Mouse (Mus musculus) limb, embryonic 11.5 days (tissue): Measurements from ENCODE around the gene Arfgap2. TPM values are rescaled to one million over a fixed set of nuclear protein-coding genes. Genes with fewer than 3 reads are reported as not detected.

Experiments
- ATAC-seq: fragments of 200-750 bp; cut with Nextera tagmentation; 2 replicates; pipeline ENCODE4 v1.8.0; 2017; ENCODE audit warnings: low read depth; ENCODE audit not compliant: insufficient number of reproducible peaks, low FRiP score, low TSS enrichment
- DNase-seq: peaks from one replicate; pipeline ENCODE4 v3.0.0-alpha.2; 2015; ENCODE audit warnings: low spot score
- H3K27ac ChIP-seq: fragments of 300-500 bp; sonication (generic); replicated peaks from 2 replicates; pipeline ENCODE4 v1.5.1; 2014; ENCODE audit warnings: low read depth, mild to moderate bottlenecking, low read length
- H3K27me3 ChIP-seq: fragments of 300-500 bp; sonication (generic); 2 replicates; pipeline ENCODE4 v1.6.1; 2014; ENCODE audit warnings: mild to moderate bottlenecking, low read length, mixed read lengths; ENCODE audit not compliant: control insufficient read depth, insufficient read depth
- H3K36me3 ChIP-seq: fragments of 300-500 bp; sonication (generic); 2 replicates; pipeline ENCODE4 v1.6.1; 2014; ENCODE audit warnings: mild to moderate bottlenecking, low read length, moderate library complexity, mixed read lengths; ENCODE audit not compliant: control insufficient read depth, insufficient read depth
- H3K4me1 ChIP-seq: fragments of 300-500 bp; sonication (generic); 2 replicates; pipeline ENCODE4 v1.6.1; 2014; ENCODE audit warnings: low read length, mixed read lengths; ENCODE audit not compliant: control insufficient read depth, insufficient read depth
- H3K4me2 ChIP-seq: fragments of 300-500 bp; sonication (generic); 2 replicates; pipeline ENCODE4 v1.6.1; 2014; ENCODE audit warnings: low read depth, mild to moderate bottlenecking, moderate library complexity; ENCODE audit not compliant: severe bottlenecking
- H3K4me3 ChIP-seq: fragments of 300-500 bp; sonication (generic); 2 replicates; pipeline ENCODE4 v1.5.1; 2014; ENCODE audit warnings: low read depth, low read length
- H3K9ac ChIP-seq: fragments of 300-500 bp; sonication (generic); 2 replicates; pipeline ENCODE4 v1.6.1; 2014; ENCODE audit warnings: mild to moderate bottlenecking, low read length
- H3K9me3 ChIP-seq: fragments of 300-500 bp; sonication (generic); 2 replicates; pipeline ENCODE4 v1.6.1; 2016; ENCODE audit warnings: low read length; ENCODE audit not compliant: control insufficient read depth
- WGBS: fragments of 180-500 bp; shearing (Covaris S2); extraction: QIAGEN DNeasy Blood & Tissue Kit; methylation state at CpG from one replicate; pipeline ENCODE4 v1.1.7; 2014; 5-methylcytosine and 5-hydroxymethylcytosine counted together
- polyA plus RNA-seq: library from polyadenylated mRNA; unstranded; fragments of >200 nt; fragmentation: Nextera tagmentation; extraction: Ambion mirVana; gene quantifications from 2 replicates; pipeline ENCODE4 v1.2.1, GENCODE M21; 2014

The Arfgap2 gene
- polyA plus RNA-seq, 1 experiment from 2014 or later = 89.4 TPM

GRCm38 (mm10) chr2:91257126-91257980 lies 7.4 kb upstream of the Arfgap2 start:
- Histone ChIP-seq H3K27ac (peak overlapping the region; percentile 69), H3K4me3 (peak overlapping the region; percentile 67), H3K4me2 (peak overlapping the region; percentile 95), H3K27me3 (peaks cover 10% of the 10 kb centered on the region), H3K4me1 (peaks cover 27% of the 10 kb centered on the region), H3K9me3 (no peaks in the 10 kb centered on the region), H3K9ac (peak overlapping the region; percentile 72), H3K36me3 (peaks cover 4% of the 10 kb centered on the region; the same call in 1 of the 2 replicates)
- ATAC-seq (peak; percentile 80), DNase-seq (peak; percentile 80)
- 1% methylated on average over 22 of the region's 22 CpGs for WGBS

- 79% methylated on average over 5 of the region's 5 CpGs for WGBS
- Histone ChIP-seq H3K4me1 (peaks cover 27% of the 10 kb centered on the region), H3K36me3 (peaks cover 4% of the 10 kb centered on the region; the same call in 1 of the 2 replicates), H3K4me2 (peak overlapping the region; percentile 95), H3K27me3 (peaks cover 10% of the 10 kb centered on the region), H3K9me3 (no peaks in the 10 kb centered on the region), H3K27ac (0 out of 2 replicates have a peak overlapping the region, but pooled peaks have one; percentile 69), H3K9ac (peak overlapping the region; percentile 72), H3K4me3 (peak overlapping the region; percentile 67)
- ATAC-seq (no peak), DNase-seq (no peak)
Observed at GRCm38 (mm10) chr2:91258054-91258453, 6.7 kb upstream of the Arfgap2 start.

GRCm38 (mm10) chr2:91258830-91259229 lies 5.9 kb upstream of the Arfgap2 start:
- Histone ChIP-seq H3K4me1 (peaks cover 27% of the 10 kb centered on the region), H3K9me3 (no peaks in the 10 kb centered on the region), H3K27ac (no peak overlapping the region), H3K36me3 (peaks cover 7% of the 10 kb centered on the region; the same call in 1 of the 2 replicates), H3K4me2 (no peak overlapping the region), H3K4me3 (no peak overlapping the region), H3K9ac (no peak overlapping the region), H3K27me3 (peaks cover 10% of the 10 kb centered on the region)
- DNase-seq (no peak), ATAC-seq (no peak)
- 55% methylated on average over 1 of the region's 1 CpGs for WGBS

GRCm38 (mm10) chr2:91259493-91259892 lies 5.3 kb upstream of the Arfgap2 start:
- H3K9me3 ChIP-seq = no peaks in the 10 kb centered on the region
- DNase-seq (no peak), ATAC-seq (no peak)
- H3K27ac ChIP-seq = no peak overlapping the region
- H3K36me3 ChIP-seq = peaks cover 7% of the 10 kb centered on the region; the same call in 1 of the 2 replicates
- H3K4me3 ChIP-seq = no peak overlapping the region
- no peak overlapping the region for H3K9ac ChIP-seq
- H3K27me3 ChIP-seq = peaks cover 7% of the 10 kb centered on the region
- H3K4me2 ChIP-seq = no peak overlapping the region
- H3K4me1 ChIP-seq = peaks cover 33% of the 10 kb centered on the region
- 88% methylated on average over 1 of the region's 1 CpGs for whole genome bisulfite sequencing

GRCm38 (mm10) chr2:91263692-91264660 lies 798 bp upstream of the Arfgap2 start:
- H3K27ac ChIP-seq = peak overlapping the region; percentile 87
- peak; percentile 5; the same call in 1 of the 2 replicates for ATAC-seq
- peak overlapping the region; percentile 55 for H3K9ac ChIP-seq
- H3K4me3 ChIP-seq = peak overlapping the region; percentile 92
- peak overlapping the region; percentile 65 for H3K4me2 ChIP-seq
- peaks cover 8% of the 10 kb centered on the region for H3K4me1 ChIP-seq
- WGBS = 88% methylated on average over 17 of the region's 17 CpGs
- peaks cover 21% of the 10 kb centered on the region for H3K36me3 ChIP-seq
- H3K9me3 ChIP-seq = no peaks in the 10 kb centered on the region
- DNase-seq = no peak
- no peaks in the 10 kb centered on the region for H3K27me3 ChIP-seq

GRCm38 (mm10) chr2:91268042-91268441 lies 3.3 kb downstream of the Arfgap2 start:
- Histone ChIP-seq H3K36me3 (peaks cover 31% of the 10 kb centered on the region), H3K4me3 (no peak overlapping the region)

GRCm38 (mm10) chr2:91268706-91269105 lies 3.9 kb downstream of the Arfgap2 start:
- no peak overlapping the region for H3K4me3 ChIP-seq
- H3K9me3 ChIP-seq = no peaks in the 10 kb centered on the region
- H3K27ac ChIP-seq = no peak overlapping the region
- H3K9ac ChIP-seq = no peak overlapping the region
- 80% methylated on average over 2 of the region's 2 CpGs for WGBS
- DNase-seq (no peak), ATAC-seq (no peak)
- no peaks in the 10 kb centered on the region for H3K27me3 ChIP-seq
- H3K4me1 ChIP-seq = peaks cover 8% of the 10 kb centered on the region
- H3K4me2 ChIP-seq = no peak overlapping the region
- peaks cover 32% of the 10 kb centered on the region for H3K36me3 ChIP-seq

More at GRCm38 (mm10) chr2:91268042-91268441, 3.3 kb downstream of the Arfgap2 start:
- no peak overlapping the region for H3K9ac ChIP-seq
- H3K27me3 ChIP-seq = no peaks in the 10 kb centered on the region
- no peak overlapping the region for H3K27ac ChIP-seq
- no peaks in the 10 kb centered on the region for H3K9me3 ChIP-seq
- 96% methylated on average over 3 of the region's 3 CpGs for WGBS
- ATAC-seq = no peak
- no peak overlapping the region for H3K4me2 ChIP-seq
- H3K4me1 ChIP-seq = peaks cover 8% of the 10 kb centered on the region
- DNase-seq = no peak

GRCm38 (mm10) chr2:91269687-91270133 lies 4.9 kb downstream of the Arfgap2 start:
- WGBS = 94% methylated on average over 8 of the region's 8 CpGs
- ATAC-seq (no peak), DNase-seq (no peak)
- H3K4me1 ChIP-seq = no peaks in the 10 kb centered on the region; the same call in none of the 2 replicates
- no peak overlapping the region for H3K27ac ChIP-seq
- peaks cover 38% of the 10 kb centered on the region for H3K36me3 ChIP-seq
- no peaks in the 10 kb centered on the region for H3K27me3 ChIP-seq
- H3K9ac ChIP-seq = no peak overlapping the region
- H3K4me2 ChIP-seq = no peak overlapping the region
- H3K9me3 ChIP-seq = no peaks in the 10 kb centered on the region
- H3K4me3 ChIP-seq = no peak overlapping the region
